Mouse (Mus musculus): ENCODE measurements around the gene Slc37a4.
"Not testable (repeated sequence)": the region's sequence is repeated elsewhere in the genome, so short reads cannot be mapped to it uniquely, and the experiment has no call there.

Gene Slc37a4

DNA sequence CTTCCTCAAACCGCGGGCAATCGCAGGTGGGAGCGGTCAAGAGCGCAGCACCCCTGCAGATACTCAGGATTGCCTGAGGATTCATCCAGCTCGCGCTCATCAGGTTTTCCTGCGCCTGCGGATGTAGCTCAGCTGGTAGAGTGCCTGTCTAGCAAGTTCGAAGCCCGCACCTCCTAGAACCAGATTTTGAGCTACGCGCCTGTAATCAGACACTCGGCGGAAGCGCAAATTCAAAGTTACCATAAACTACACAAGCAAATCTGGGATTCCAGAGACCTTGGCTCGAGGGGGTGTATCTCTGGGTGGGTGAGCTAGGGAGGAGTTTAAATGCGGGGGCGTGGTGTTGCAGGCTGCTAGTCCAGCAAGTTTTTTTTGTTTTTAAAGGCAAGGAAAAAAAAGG lies 44.3 kb downstream of the Slc37a4 start, which contains the start of gene Foxr1:
Gene Foxr1 (minus strand): TSS at position 176 of the 400 bp plus-strand sequence.
- no peak for DNase-seq (ENCODE audit: low spot score)

DNA sequence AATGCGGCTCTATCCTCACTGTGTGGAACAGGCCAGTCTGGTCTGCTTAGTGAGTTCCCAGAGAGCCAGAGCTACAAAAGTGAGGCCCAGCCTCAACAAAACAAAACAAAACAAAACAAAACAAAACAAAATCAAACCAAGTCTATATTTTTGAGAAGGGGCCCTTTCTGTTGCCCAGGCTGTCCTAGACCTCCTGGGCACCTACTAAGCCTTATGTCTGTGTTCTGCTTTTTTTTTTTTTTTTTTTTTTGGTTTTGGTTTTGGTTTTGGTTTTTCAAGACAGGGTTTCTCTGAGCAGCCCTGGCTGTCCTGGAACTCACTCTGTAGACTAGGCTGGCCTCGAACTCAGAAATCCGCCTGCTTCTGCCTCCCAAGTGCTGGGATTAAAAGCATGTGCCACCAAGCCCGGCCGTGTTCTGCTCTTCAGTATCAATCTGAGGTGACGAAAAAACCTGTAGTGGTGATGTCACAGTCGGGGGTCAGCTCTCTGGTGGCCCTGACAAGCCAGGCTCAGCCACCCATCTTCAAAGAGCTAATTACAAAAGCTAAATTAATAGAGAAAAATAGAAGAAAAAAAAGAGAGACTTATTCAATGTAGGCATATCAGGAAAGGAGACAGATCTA lies 47.9 kb downstream of the Slc37a4 start:
- not testable (repeated sequence) for DNase-seq (ENCODE audit: low spot score)

DNA sequence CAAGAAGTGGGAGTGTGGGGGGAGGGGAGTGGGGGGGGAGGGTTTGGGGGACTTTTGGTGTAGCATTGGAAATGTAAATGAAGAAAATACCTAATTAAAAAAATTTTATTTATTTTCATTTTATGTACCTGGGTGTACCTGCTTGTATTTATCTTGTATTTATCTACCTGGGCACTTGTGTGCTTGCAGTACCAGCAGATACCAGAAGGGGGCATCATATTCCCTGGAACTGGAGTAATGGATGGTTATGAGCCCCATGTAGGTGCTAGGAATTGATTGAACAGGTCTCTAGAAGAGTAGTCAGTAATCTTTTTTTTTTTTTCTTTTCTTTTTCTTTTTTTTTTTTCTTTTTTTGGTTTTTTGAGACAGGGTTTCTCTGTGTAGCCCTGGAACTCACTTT lies 53.7 kb downstream of the Slc37a4 start:
- DNase-seq (ENCODE audit: low spot score) = no peak
